Mouse (Mus musculus) liver, embryonic 15.5 days (tissue): Measurements from ENCODE around the gene Rtn4rl2. TPM values are rescaled to one million over a fixed set of nuclear protein-coding genes. Genes with fewer than 3 reads are reported as not detected.
A peak's percentile ranks its signal among the peaks of the same experiment; 100 is the strongest.

Source experiments
- ATAC-seq: fragments of 200-750 bp; cut with Nextera tagmentation; 2 replicates; pipeline ENCODE4 v1.8.0; 2017; ENCODE audit warnings: moderate number of reproducible peaks, mild to moderate bottlenecking, moderate library complexity; ENCODE audit not compliant: insufficient read depth
- H3K27ac ChIP-seq: fragments of 300-500 bp; sonication (generic); replicated peaks from 2 replicates; pipeline ENCODE4 v1.5.1; 2015; ENCODE audit warnings: mild to moderate bottlenecking, inconsistent platforms
- H3K27me3 ChIP-seq: fragments of 300-500 bp; sonication (generic); 2 replicates; pipeline ENCODE4 v1.6.1; 2015; ENCODE audit warnings: mild to moderate bottlenecking, inconsistent platforms
- H3K36me3 ChIP-seq: fragments of 300-500 bp; sonication (generic); replicated peaks from 2 replicates; pipeline ENCODE4 v1.6.1; 2015; ENCODE audit warnings: moderate library complexity, mild to moderate bottlenecking, inconsistent platforms
- H3K4me1 ChIP-seq: fragments of 300-500 bp; sonication (generic); replicated peaks from 2 replicates; pipeline ENCODE4 v1.6.1; 2015; ENCODE audit warnings: inconsistent platforms
- H3K4me2 ChIP-seq: fragments of 300-500 bp; sonication (generic); 2 replicates; pipeline ENCODE4 v1.6.1; 2015; ENCODE audit warnings: moderate library complexity, mild to moderate bottlenecking, inconsistent platforms
- H3K4me3 ChIP-seq: fragments of 300-500 bp; sonication (generic); replicated peaks from 2 replicates; pipeline ENCODE4 v1.5.1; 2015; ENCODE audit warnings: mild to moderate bottlenecking, inconsistent platforms
- H3K9ac ChIP-seq: fragments of 300-500 bp; sonication (generic); 2 replicates; pipeline ENCODE4 v1.6.1; 2015; ENCODE audit warnings: moderate library complexity, mild to moderate bottlenecking, inconsistent platforms
- H3K9me3 ChIP-seq: fragments of 300-500 bp; sonication (generic); replicated peaks from 2 replicates; pipeline ENCODE4 v1.6.1; 2016; ENCODE audit warnings: inconsistent platforms
- WGBS: fragments of 180-500 bp; shearing (Covaris S2); methylation state at CpG from one replicate; pipeline ENCODE4 v1.1.7; 2015; ENCODE audit warnings: mixed read lengths; ENCODE audit not compliant: insufficient replicate concordance; 5-methylcytosine and 5-hydroxymethylcytosine counted together
- polyA plus RNA-seq: library from polyadenylated mRNA; unstranded; fragments of >200 nt; fragmentation: Nextera tagmentation; extraction: Ambion mirVana; gene quantifications from 2 replicates; pipeline ENCODE4 v1.2.1, GENCODE M21; 2015

Rtn4rl2 gene
- polyA plus RNA-seq, 1 experiment from 2014 or later: 0.09 TPM

DNA sequence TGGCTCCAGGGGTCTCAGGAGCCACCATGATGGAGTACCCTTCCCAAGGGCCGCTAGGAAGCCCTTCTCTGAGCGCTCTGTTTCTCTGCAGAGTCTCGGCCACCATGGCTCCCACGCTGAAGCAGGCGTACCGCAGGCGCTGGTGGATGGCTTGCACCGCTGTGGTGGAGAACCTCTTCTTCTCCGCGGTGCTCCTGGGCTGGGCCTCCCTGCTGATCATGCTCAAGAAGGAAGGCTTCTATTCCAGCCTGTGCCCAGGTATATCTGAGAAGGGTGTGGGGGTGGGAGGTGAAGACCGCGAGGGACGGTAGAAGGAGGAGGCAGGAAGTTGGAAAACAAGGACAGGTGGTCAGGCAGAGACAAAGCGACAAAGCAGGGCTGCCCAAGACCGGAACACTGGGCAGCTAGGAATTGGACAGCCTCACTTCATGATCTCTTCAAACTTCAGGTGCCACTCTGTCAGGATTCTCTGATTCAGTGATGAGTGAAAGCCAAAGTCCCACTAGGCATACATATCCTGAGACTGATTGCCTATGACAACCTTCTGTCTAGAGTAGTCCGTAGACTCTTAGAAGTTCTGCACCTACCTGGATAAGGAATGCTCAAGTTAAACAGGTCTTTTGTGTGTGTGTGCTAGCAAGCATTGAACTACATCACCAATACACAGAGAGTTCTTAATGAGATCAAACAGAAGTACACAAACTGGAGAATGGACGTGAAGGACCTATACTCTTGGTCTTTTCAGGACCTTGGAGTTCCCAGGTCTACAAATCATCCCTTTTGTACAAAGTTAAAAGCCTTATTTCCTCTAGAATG, 45.6 kb downstream of the Rtn4rl2 start:
- Histone ChIP-seq H3K4me3 (peak overlapping the region; percentile 70), H3K27me3 (peaks cover 6% of the 10 kb centered on the region; the same call in 1 of the 2 replicates), H3K9ac (peak overlapping the region; percentile 86), H3K36me3 (peaks cover 36% of the 10 kb centered on the region), H3K27ac (peak overlapping the region; percentile 94), H3K9me3 (no peaks in the 10 kb centered on the region), H3K4me2 (peak overlapping the region; percentile 79), H3K4me1 (peaks cover 60% of the 10 kb centered on the region)
- ATAC-seq: peak; percentile 3; the same call in 1 of the 2 replicates
- 2% methylated on average over 17 of the region's 17 CpGs for WGBS

DNA sequence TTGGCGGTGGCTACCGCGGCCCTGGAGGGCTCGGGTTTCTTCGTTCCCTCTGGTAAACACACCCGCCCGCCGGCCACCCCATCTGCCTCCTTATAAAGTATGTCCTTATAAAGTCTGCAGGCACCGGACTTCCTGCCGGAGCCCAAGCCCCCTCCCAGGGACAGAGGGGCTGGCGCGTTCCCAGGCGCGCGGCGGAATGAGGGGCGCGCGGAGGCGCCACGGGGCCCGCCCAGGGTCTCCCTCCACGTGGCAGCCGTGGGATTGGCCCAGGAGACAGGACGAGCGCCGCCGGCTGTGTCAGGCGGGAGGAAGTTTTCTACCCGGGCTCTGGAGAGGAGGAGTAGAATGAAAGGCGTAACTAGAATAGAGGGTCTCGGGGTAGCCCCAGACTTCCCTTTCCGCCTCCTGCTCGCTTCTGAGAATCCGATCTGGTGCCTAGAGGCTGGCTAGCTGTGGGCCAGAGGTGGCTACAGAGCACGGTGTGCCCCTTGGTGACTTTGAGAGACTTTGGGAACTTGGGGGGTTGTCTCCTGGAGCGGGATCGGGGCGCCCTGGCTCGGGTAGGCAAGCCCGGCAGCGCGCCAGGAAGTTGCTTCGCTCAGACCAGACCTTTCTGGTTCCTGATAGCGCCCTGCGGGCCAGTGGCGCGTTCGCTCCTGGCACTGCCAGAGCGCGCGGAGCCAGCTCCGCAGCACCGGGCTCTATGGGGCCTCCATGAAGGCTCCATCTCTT, 46.3 kb downstream of the Rtn4rl2 start:
- H3K27me3 ChIP-seq: peaks cover 6% of the 10 kb centered on the region; the same call in 1 of the 2 replicates
- H3K4me1 ChIP-seq: peaks cover 52% of the 10 kb centered on the region
- H3K9me3 ChIP-seq: no peaks in the 10 kb centered on the region
- under 1% methylated on average over 54 of the region's 54 CpGs for WGBS
- peaks cover 28% of the 10 kb centered on the region for H3K36me3 ChIP-seq
- peak overlapping the region; percentile 94 for H3K27ac ChIP-seq
- ATAC-seq: peak; percentile 44
- peak overlapping the region; percentile 86 for H3K9ac ChIP-seq
- peak overlapping the region; percentile 70 for H3K4me3 ChIP-seq
- H3K4me2 ChIP-seq: peak overlapping the region; percentile 79

DNA sequence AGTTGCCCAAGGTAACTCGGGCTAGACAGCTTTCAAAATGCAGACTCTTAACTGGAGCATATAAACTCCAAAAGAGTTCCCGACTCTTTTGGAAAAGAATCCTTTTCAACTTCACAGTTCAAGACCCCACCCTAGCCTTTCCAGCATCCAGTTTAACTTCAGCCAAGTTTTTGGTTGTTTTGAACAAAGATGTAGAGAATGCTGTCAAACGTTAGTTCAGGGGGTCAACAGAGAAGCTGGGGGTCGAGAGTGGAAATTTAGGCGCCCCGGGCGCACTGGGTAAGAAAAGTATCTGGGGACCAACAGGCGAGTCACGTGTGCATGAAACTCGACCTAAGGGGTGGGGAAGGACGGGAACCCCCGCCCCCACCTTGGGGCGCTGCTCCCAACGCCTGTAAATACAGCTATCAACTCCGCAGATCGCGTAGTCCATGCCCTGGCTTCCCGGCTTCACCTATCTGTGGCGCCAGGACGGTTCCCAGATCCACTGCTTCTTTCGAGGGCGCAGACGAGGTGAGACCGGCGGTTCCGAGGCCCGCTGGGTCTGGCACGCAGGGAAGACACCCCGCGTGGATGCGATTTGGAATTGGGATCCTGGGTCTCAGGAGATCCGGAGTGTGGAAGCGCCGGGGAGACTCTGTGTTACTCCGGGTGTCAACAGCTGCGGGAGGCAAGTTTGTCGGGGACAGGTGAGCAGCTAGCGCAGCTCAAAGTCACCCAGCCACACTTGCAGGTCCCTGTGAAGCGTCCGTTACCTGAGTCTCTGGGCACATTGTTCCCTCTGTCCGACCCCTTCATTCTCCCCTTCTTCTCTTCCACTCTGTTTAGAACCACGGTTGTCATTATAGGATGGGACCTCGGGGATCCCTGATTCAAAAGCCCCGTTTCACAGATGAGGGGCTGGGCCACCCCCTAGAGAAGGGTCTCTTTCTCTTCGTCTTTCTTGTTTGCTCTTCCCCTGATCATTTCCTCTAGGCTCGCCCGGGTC, 47.2 kb downstream of the Rtn4rl2 start:
- H3K4me3 ChIP-seq: peak overlapping the region; percentile 70
- under 1% methylated on average over 47 of the region's 47 CpGs for WGBS
- peaks cover 43% of the 10 kb centered on the region for H3K4me1 ChIP-seq
- H3K36me3 ChIP-seq: peaks cover 19% of the 10 kb centered on the region
- H3K27ac ChIP-seq: peak overlapping the region; percentile 94
- peaks cover 6% of the 10 kb centered on the region; the same call in 1 of the 2 replicates for H3K27me3 ChIP-seq
- H3K9me3 ChIP-seq: no peaks in the 10 kb centered on the region
- peak overlapping the region; percentile 86 for H3K9ac ChIP-seq
- H3K4me2 ChIP-seq: peak overlapping the region; percentile 79
- peak; percentile 41 for ATAC-seq

DNA sequence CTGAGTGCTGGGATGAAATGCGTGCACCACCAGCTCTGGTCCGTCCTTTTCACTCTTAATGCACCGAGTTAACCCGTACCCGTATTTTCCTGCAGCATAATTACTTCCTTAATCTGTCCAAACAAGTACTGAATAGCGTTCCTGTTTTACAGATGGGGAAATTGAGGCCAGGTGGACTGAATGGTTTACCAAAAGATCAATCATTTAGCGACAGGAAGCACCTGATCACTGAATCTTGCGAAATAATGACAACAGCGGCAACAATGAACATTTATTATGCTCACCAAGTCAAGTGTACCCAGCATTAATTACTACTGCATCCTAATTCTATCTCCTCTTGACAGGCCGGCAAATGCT, 47.9 kb downstream of the Rtn4rl2 start, which contains the start of gene Slc43a1:
Gene Slc43a1 (plus strand): TSS at position 258 of the 357 bp plus-strand sequence.
- H3K27me3 ChIP-seq: peaks cover 6% of the 10 kb centered on the region; the same call in 1 of the 2 replicates
- no peak for ATAC-seq
- 14% methylated on average over 10 of the region's 10 CpGs for whole genome bisulfite sequencing
- H3K27ac ChIP-seq: peak within 1 kb of the TSS; percentile 94
- H3K4me2 ChIP-seq: peak within 1 kb of the TSS; percentile 79
- peaks cover 36% of the 10 kb centered on the region for H3K4me1 ChIP-seq
- no peaks in the 10 kb centered on the region for H3K9me3 ChIP-seq
- peak within 1 kb of the TSS; percentile 70 for H3K4me3 ChIP-seq
- H3K9ac ChIP-seq: peak within 1 kb of the TSS; percentile 86
- peaks cover 12% of the 10 kb centered on the region for H3K36me3 ChIP-seq

DNA sequence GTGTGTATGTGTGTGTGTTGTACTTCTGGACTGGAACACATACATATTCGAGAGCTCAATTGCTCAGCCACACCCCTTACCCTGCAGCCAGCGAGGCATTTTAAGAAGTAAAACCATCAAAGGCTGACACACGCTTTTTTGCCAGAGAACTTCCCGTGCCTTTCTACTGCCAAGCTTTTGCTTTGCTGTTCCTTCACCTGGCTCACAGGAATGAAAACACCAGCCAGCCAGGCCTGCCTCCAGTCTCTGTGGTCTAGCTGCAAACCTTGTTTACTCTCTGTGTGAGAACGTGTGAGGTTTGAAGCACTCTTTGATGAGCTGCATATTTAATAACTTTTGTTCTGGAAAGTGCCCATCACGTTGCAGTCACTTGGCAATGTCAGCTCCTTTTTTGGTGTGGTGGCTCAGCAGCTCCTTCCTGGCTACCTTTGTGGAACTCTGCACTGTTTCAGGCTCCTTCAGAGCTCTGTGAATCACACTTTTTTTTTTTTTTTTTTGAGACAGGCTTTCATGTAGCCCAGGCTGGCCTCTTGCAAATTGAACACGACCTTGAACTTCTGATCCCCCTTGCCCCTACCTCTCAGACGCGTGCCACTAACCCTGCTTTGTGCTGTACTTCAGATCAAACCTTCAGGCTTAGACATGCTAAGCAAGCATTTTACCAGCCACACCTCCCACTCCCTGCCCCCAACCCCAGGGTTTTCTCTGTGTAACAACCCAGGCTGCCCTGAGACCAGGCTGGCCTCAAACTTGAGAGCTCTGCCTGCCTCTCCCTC, 48.5 kb downstream of the Rtn4rl2 start:
- H3K4me2 ChIP-seq: peak overlapping the region; percentile 79
- peaks cover 6% of the 10 kb centered on the region; the same call in 1 of the 2 replicates for H3K27me3 ChIP-seq
- H3K9ac ChIP-seq: peak overlapping the region; percentile 86
- peak overlapping the region; percentile 70 for H3K4me3 ChIP-seq
- H3K27ac ChIP-seq: peak overlapping the region; percentile 94; the same call in 1 of the 2 replicates
- H3K9me3 ChIP-seq: no peaks in the 10 kb centered on the region
- 34% methylated on average over 9 of the region's 9 CpGs for WGBS
- no peak for ATAC-seq
- peaks cover 34% of the 10 kb centered on the region for H3K4me1 ChIP-seq
- H3K36me3 ChIP-seq: peaks cover 9% of the 10 kb centered on the region; the same call in 1 of the 2 replicates

DNA sequence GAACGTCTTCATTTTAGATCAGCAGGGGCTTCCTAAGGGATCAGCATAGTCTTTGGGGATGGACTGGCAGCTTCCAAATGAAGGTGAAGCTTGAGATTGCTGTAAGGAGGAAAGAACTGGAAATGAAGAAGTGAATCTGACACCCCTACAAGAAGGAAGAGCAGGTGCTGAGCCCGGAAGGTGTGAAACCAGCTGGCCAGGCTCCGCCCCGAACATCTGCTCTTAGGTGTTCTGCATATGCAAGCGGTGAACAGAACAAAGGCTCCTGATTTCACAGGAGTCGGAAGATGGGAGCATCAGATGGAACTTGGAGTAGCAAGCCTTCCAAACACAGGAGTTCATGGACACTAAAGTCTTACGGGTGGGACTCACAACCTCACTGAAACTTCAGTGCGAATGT, 49.4 kb downstream of the Rtn4rl2 start:
- H3K9me3 ChIP-seq: no peaks in the 10 kb centered on the region
- H3K4me1 ChIP-seq: peaks cover 37% of the 10 kb centered on the region
- 0 out of 2 replicates have a peak, but pooled peaks cover 4% of the 10 kb centered on the region for H3K36me3 ChIP-seq
- H3K27ac ChIP-seq: 0 out of 2 replicates have a peak overlapping the region, but pooled peaks have one; percentile 7
- H3K4me2 ChIP-seq: 0 out of 2 replicates have a peak overlapping the region, but pooled peaks have one; percentile 6
- ATAC-seq: no peak
- 70% methylated on average over 8 of the region's 8 CpGs for WGBS
- H3K4me3 ChIP-seq: no peak overlapping the region
- no peak overlapping the region for H3K9ac ChIP-seq
- H3K27me3 ChIP-seq: peaks cover 6% of the 10 kb centered on the region; the same call in 1 of the 2 replicates

DNA sequence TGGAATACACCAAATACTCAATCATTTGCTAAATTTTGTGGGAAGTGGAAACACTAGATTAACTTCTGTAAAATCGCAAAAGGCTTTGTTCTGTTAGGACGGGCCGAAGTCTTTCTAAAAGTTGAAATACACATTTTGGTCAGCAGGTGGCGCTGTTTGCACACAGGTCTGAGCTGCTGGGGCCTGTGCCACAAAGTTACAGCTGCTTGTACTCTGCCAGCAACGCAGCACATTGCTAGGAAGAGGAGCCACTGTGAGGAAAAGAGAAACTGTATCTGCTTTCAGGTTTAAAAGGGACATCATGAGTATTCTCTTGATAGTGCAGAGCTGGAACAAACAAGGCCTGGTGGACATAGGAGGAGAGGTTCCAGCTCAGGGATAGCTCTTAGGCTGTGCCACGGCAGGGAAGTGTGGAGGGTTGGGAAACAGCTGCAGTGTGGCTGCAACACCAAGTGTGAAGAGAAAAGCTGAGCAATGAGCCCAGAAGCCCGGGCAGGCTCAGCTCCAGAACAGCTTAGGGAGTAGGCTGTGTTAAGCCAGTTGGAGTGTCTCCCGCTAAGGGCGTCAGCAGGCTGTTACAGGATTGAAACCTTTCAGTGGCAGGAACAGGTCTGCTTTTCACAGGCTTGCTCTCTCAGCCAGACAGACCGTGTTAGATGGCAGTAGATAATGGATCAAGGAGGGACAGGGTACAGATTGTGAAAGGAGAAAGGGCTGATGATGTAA, 54.7 kb downstream of the Rtn4rl2 start:
- WGBS: 30% methylated on average over 10 of the region's 10 CpGs
- Histone ChIP-seq H3K4me3 (no peak overlapping the region), H3K9ac (no peak overlapping the region), H3K27me3 (no peaks in the 10 kb centered on the region; the same call in 1 of the 2 replicates), H3K4me2 (no peak overlapping the region), H3K36me3 (peaks cover 31% of the 10 kb centered on the region), H3K9me3 (no peaks in the 10 kb centered on the region), H3K4me1 (peaks cover 35% of the 10 kb centered on the region), H3K27ac (peak overlapping the region; percentile 57; the same call in 1 of the 2 replicates)
- ATAC-seq: peak; percentile 56

DNA sequence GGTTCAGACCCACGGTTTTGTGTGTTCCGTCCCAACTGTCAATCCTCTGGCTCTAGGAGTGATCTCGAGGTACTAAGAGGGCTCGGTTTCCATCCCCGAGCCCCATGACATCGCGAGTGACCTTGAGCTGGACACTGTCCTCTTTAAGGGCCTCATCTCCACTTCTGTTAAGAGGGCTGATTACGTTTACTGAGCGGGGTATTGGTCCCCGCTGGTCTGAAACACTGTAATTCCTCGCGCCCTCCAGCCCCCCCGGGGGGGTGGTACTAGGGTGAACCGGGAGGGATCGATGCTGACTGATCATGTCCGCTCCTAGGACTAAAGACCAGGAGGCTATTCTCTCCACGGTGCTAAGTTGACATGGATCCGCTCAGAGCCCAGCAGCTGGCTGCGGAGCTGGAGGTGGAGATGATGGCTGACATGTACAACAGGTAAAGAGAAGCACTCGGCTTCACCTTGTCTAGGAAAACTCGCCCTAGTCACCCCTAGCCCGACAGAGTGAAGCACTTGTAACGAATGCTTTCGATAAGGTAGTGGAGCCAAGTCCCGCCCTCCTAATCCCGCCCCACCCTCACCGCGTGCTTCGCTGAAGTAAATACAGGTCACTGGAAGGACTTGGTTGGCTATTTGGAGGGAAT, 59.1 kb downstream of the Rtn4rl2 start:
- Histone ChIP-seq H3K27me3 (peaks cover 30% of the 10 kb centered on the region), H3K4me3 (peak overlapping the region; percentile 84), H3K27ac (peak overlapping the region; percentile 89), H3K4me1 (peaks cover 48% of the 10 kb centered on the region), H3K9ac (peak overlapping the region; percentile 59), H3K9me3 (no peaks in the 10 kb centered on the region), H3K36me3 (peaks cover 31% of the 10 kb centered on the region), H3K4me2 (peak overlapping the region; percentile 87)
- under 1% methylated on average over 29 of the region's 29 CpGs for WGBS
- peak; percentile 80 for ATAC-seq
